Mouse (Mus musculus) stomach, embryonic 16.5 days (tissue): ENCODE results near the gene Svop. TPM values are rescaled to one million over a fixed set of nuclear protein-coding genes. Genes with fewer than 3 reads are reported as not detected.

ENCODE experiments used
- ATAC-seq: fragments of 200-750 bp; cut with Nextera tagmentation; 2 replicates; pipeline ENCODE4 v1.8.0; 2017; ENCODE audit warnings: moderate number of reproducible peaks, moderate TSS enrichment; ENCODE audit not compliant: insufficient read depth, low FRiP score
- H3K27ac ChIP-seq: fragments of 300-500 bp; sonication (generic); 2 replicates; pipeline ENCODE4 v1.5.1; 2014; ENCODE audit warnings: low read length
- H3K27me3 ChIP-seq: fragments of 300-500 bp; sonication (generic); 2 replicates; pipeline ENCODE4 v1.6.1; 2014; ENCODE audit warnings: low read length, control low read depth, mixed read lengths; ENCODE audit not compliant: control insufficient read depth, insufficient read depth
- H3K36me3 ChIP-seq: fragments of 300-500 bp; sonication (generic); 2 replicates; pipeline ENCODE4 v1.6.1; 2014; ENCODE audit warnings: low read length; ENCODE audit not compliant: control insufficient read depth, insufficient read depth
- H3K4me1 ChIP-seq: fragments of 300-500 bp; sonication (generic); 2 replicates; pipeline ENCODE4 v1.6.1; 2014; ENCODE audit warnings: low read length, control low read depth, mixed read lengths; ENCODE audit not compliant: control insufficient read depth, insufficient read depth
- H3K4me2 ChIP-seq: fragments of 300-500 bp; sonication (generic); 2 replicates; pipeline ENCODE4 v1.6.1; 2014; ENCODE audit warnings: low read depth, low read length, mixed read lengths
- H3K4me3 ChIP-seq: fragments of 300-500 bp; sonication (generic); replicated peaks from 2 replicates; pipeline ENCODE4 v1.5.1; 2014; ENCODE audit warnings: mild to moderate bottlenecking, low read length
- H3K9ac ChIP-seq: fragments of 300-500 bp; sonication (generic); 2 replicates; pipeline ENCODE4 v1.6.1; 2014; ENCODE audit warnings: low read length
- H3K9me3 ChIP-seq: fragments of 300-500 bp; sonication (generic); replicated peaks from 2 replicates; pipeline ENCODE4 v1.6.1; 2016; ENCODE audit warnings: low read length, control low read depth; ENCODE audit not compliant: control insufficient read depth
- WGBS: fragments of 180-500 bp; shearing (Covaris S2); extraction: QIAGEN DNeasy Blood & Tissue Kit; methylation state at CpG from one replicate; pipeline ENCODE4 v1.1.7; 2014; 5-methylcytosine and 5-hydroxymethylcytosine counted together
- polyA plus RNA-seq: library from polyadenylated mRNA; unstranded; fragments of >200 nt; fragmentation: Nextera tagmentation; extraction: Ambion mirVana; gene quantifications from 2 replicates; pipeline ENCODE4 v1.2.1, GENCODE M21; 2015

Svop gene
- polyA plus RNA-seq, 1 experiment from 2014 or later, result 1.8 TPM

- Histone ChIP-seq H3K4me3 (no peak overlapping the region), H3K4me2 (peak overlapping the region; percentile 35; the same call in 1 of the 2 replicates), H3K27me3 (no peaks in the 10 kb centered on the region), H3K27ac (peak overlapping the region; percentile 66), H3K9ac (no peak overlapping the region), H3K9me3 (no peaks in the 10 kb centered on the region), H3K36me3 (no peaks in the 10 kb centered on the region), H3K4me1 (peaks cover 4% of the 10 kb centered on the region; the same call in 1 of the 2 replicates)
- WGBS, result 46% methylated on average over 1 of the region's 1 CpGs
- 0 out of 2 replicates have a peak, but pooled peaks have one; percentile 9 for ATAC-seq
Observed at GRCm38 (mm10) chr5:114040911-114041310, 50.5 kb downstream of the Svop start.

GRCm38 (mm10) chr5:114040508-114040907, 50.9 kb downstream of the Svop start:
- Histone ChIP-seq H3K36me3 (no peaks in the 10 kb centered on the region), H3K9ac (no peak overlapping the region), H3K4me1 (peaks cover 4% of the 10 kb centered on the region; the same call in 1 of the 2 replicates), H3K27ac (no peak overlapping the region), H3K27me3 (no peaks in the 10 kb centered on the region), H3K4me3 (no peak overlapping the region), H3K9me3 (no peaks in the 10 kb centered on the region), H3K4me2 (no peak overlapping the region)
- 0 out of 2 replicates have a peak, but pooled peaks have one; percentile 16 for ATAC-seq
- 27% methylated on average over 7 of the region's 8 CpGs for WGBS

- Histone ChIP-seq H3K4me3 (no peak overlapping the region), H3K27ac (no peak overlapping the region), H3K9me3 (no peaks in the 10 kb centered on the region; the same call in 1 of the 2 replicates), H3K4me1 (no peaks in the 10 kb centered on the region), H3K4me2 (no peak overlapping the region), H3K27me3 (no peaks in the 10 kb centered on the region), H3K36me3 (no peaks in the 10 kb centered on the region), H3K9ac (no peak overlapping the region)
- 70% methylated on average over 10 of the region's 10 CpGs for WGBS
- no peak for ATAC-seq
Observed at GRCm38 (mm10) chr5:114035111-114035510, 56.3 kb downstream of the Svop start.

- Histone ChIP-seq H3K9me3 (no peaks in the 10 kb centered on the region; the same call in 1 of the 2 replicates), H3K9ac (no peak overlapping the region), H3K4me2 (no peak overlapping the region), H3K27ac (no peak overlapping the region), H3K4me3 (no peak overlapping the region), H3K36me3 (no peaks in the 10 kb centered on the region), H3K27me3 (no peaks in the 10 kb centered on the region), H3K4me1 (no peaks in the 10 kb centered on the region)
- no peak for ATAC-seq
- WGBS, result 70% methylated on average over 7 of the region's 7 CpGs
Observed at GRCm38 (mm10) chr5:114034393-114034792, 57.0 kb downstream of the Svop start.

GRCm38 (mm10) chr5:114032161-114032763, 59.1 kb downstream of the Svop start:
- H3K4me3 ChIP-seq, result no peak overlapping the region
- no peaks in the 10 kb centered on the region; the same call in 1 of the 2 replicates for H3K9me3 ChIP-seq
- H3K4me2 ChIP-seq, result no peak overlapping the region
- no peaks in the 10 kb centered on the region for H3K27me3 ChIP-seq
- no peak overlapping the region for H3K27ac ChIP-seq
- no peaks in the 10 kb centered on the region for H3K36me3 ChIP-seq
- 79% methylated on average over 3 of the region's 3 CpGs for WGBS
- no peak overlapping the region for H3K9ac ChIP-seq
- ATAC-seq, result no peak
- H3K4me1 ChIP-seq, result no peaks in the 10 kb centered on the region

GRCm38 (mm10) chr5:114030652-114031051, 60.7 kb downstream of the Svop start:
- ATAC-seq, result no peak
- WGBS, result 87% methylated on average over 12 of the region's 12 CpGs
- Histone ChIP-seq H3K27me3 (no peaks in the 10 kb centered on the region), H3K4me2 (no peak overlapping the region), H3K27ac (no peak overlapping the region), H3K36me3 (no peaks in the 10 kb centered on the region), H3K4me1 (no peaks in the 10 kb centered on the region), H3K4me3 (no peak overlapping the region), H3K9ac (no peak overlapping the region), H3K9me3 (no peaks in the 10 kb centered on the region; the same call in 1 of the 2 replicates)

- Histone ChIP-seq H3K4me3 (no peak overlapping the region), H3K36me3 (no peaks in the 10 kb centered on the region), H3K9ac (no peak overlapping the region), H3K9me3 (no peaks in the 10 kb centered on the region; the same call in 1 of the 2 replicates), H3K4me1 (no peaks in the 10 kb centered on the region), H3K27me3 (no peaks in the 10 kb centered on the region), H3K4me2 (no peak overlapping the region), H3K27ac (no peak overlapping the region)
- no peak for ATAC-seq
- 85% methylated on average over 12 of the region's 12 CpGs for WGBS
Observed at GRCm38 (mm10) chr5:114028111-114028510, 63.3 kb downstream of the Svop start.

GRCm38 (mm10) chr5:114027217-114027944, 64.0 kb downstream of the Svop start:
- Histone ChIP-seq H3K4me1 (no peaks in the 10 kb centered on the region), H3K27ac (no peak overlapping the region), H3K9ac (no peak overlapping the region), H3K4me3 (no peak overlapping the region), H3K4me2 (no peak overlapping the region), H3K27me3 (no peaks in the 10 kb centered on the region), H3K36me3 (no peaks in the 10 kb centered on the region), H3K9me3 (no peaks in the 10 kb centered on the region; the same call in 1 of the 2 replicates)
- WGBS, result 85% methylated on average over 12 of the region's 12 CpGs
- no peak for ATAC-seq

- 7% methylated on average over 10 of the region's 10 CpGs for WGBS
- Histone ChIP-seq H3K4me1 (no peaks in the 10 kb centered on the region), H3K27me3 (no peaks in the 10 kb centered on the region), H3K9ac (no peak overlapping the region), H3K27ac (no peak overlapping the region), H3K9me3 (no peaks in the 10 kb centered on the region), H3K4me2 (no peak overlapping the region), H3K4me3 (no peak overlapping the region), H3K36me3 (no peaks in the 10 kb centered on the region)
- ATAC-seq, result no peak; the same call in 1 of the 2 replicates
Observed at GRCm38 (mm10) chr5:114024885-114025284, 66.5 kb downstream of the Svop start.
